Mouse (Mus musculus) embryonic fibroblast, embryonic 13.5 days (primary cell): Measurements from ENCODE around the gene Dctd.

ENCODE experiments used
- CTCF ChIP-seq: IDR thresholded peaks from 2 replicates; pipeline ENCODE4 v1.5.1; 2011; ENCODE audit warnings: mild to moderate bottlenecking, control low read depth, low read length, moderate library complexity, borderline replicate concordance; ENCODE audit not compliant: insufficient read depth
- POLR2A ChIP-seq: IDR thresholded peaks from 2 replicates; pipeline ENCODE4 v1.6.1; 2011; ENCODE audit warnings: low read depth, mild to moderate bottlenecking, control low read depth, low read length, moderate library complexity

GRCm38 (mm10) chr8:48152062-48152738 is 53.3 kb downstream of the Dctd start:
- TF ChIP-seq POLR2A (no peak), CTCF (no peak)
